Mouse (Mus musculus): Measurements from ENCODE around the gene Jmjd8. TPM values are rescaled to one million over a fixed set of nuclear protein-coding genes. Genes with fewer than 3 reads are reported as not detected.
A peak's percentile ranks its signal among the peaks of the same experiment; 100 is the strongest.
"Not testable (repeated sequence)": the region's sequence is repeated elsewhere in the genome, so short reads cannot be mapped to it uniquely, and the experiment has no call there.

Jmjd8 gene
- polyA plus RNA-seq, 1 experiment from 2014 or later = 47.2 TPM

GRCm38 (mm10) chr17:25867836-25868600 is 39.4 kb downstream of the Jmjd8 start:
- no peaks in the 10 kb centered on the region for H3K36me3 ChIP-seq
- peak overlapping the region; percentile 99 for H3K4me2 ChIP-seq
- H3K4me3 ChIP-seq = peak overlapping the region; percentile 87
- H3K4me1 ChIP-seq = peaks cover 17% of the 10 kb centered on the region
- 1% methylated on average over 42 of the region's 42 CpGs for WGBS
- peak; percentile 26; the same call in 1 of the 2 replicates for ATAC-seq (ENCODE audit: insufficient number of reproducible peaks, low FRiP score, low TSS enrichment, low read depth)
- H3K27ac ChIP-seq = peak overlapping the region; percentile 76; the same call in 1 of the 2 replicates
- no peaks in the 10 kb centered on the region for H3K9me3 ChIP-seq
- H3K27me3 ChIP-seq = no peaks in the 10 kb centered on the region
- H3K9ac ChIP-seq = peak overlapping the region; percentile 57

- H3K27ac ChIP-seq = peak within 1 kb of the TSS; percentile 76
- H3K9ac ChIP-seq = peak within 1 kb of the TSS; percentile 57
- WGBS = 1% methylated on average over 24 of the region's 24 CpGs
- no peaks in the 10 kb centered on the region for H3K36me3 ChIP-seq
- H3K27me3 ChIP-seq = no peaks in the 10 kb centered on the region
- peak within 1 kb of the TSS; percentile 87 for H3K4me3 ChIP-seq
- H3K4me2 ChIP-seq = peak within 1 kb of the TSS; percentile 99
- peaks cover 17% of the 10 kb centered on the region for H3K4me1 ChIP-seq
- peak; percentile 77 for ATAC-seq (ENCODE audit: insufficient number of reproducible peaks, low FRiP score, low TSS enrichment, low read depth)
- no peaks in the 10 kb centered on the region for H3K9me3 ChIP-seq
Measured at GRCm38 (mm10) chr17:25868601-25869191, 40.0 kb downstream of the Jmjd8 start, which contains the start of gene Mcrip2. Gene Mcrip2, minus strand, starts transcription at chr17:25868764.

GRCm38 (mm10) chr17:25869498-25869897 is 40.8 kb downstream of the Jmjd8 start:
- peaks cover 23% of the 10 kb centered on the region for H3K4me1 ChIP-seq
- H3K36me3 ChIP-seq = no peaks in the 10 kb centered on the region
- no peaks in the 10 kb centered on the region for H3K27me3 ChIP-seq
- no peak overlapping the region for H3K9ac ChIP-seq
- H3K4me3 ChIP-seq = no peak overlapping the region
- WGBS = 89% methylated on average over 8 of the region's 8 CpGs
- ATAC-seq (ENCODE audit: insufficient number of reproducible peaks, low FRiP score, low TSS enrichment, low read depth) = no peak
- no peaks in the 10 kb centered on the region for H3K9me3 ChIP-seq
- H3K27ac ChIP-seq = no peak overlapping the region
- H3K4me2 ChIP-seq = no peak overlapping the region

- no peak overlapping the region for H3K9ac ChIP-seq
- H3K9me3 ChIP-seq = no peaks in the 10 kb centered on the region
- peaks cover 25% of the 10 kb centered on the region for H3K4me1 ChIP-seq
- no peak overlapping the region for H3K4me3 ChIP-seq
- H3K4me2 ChIP-seq = no peak overlapping the region
- 85% methylated on average over 2 of the region's 2 CpGs for WGBS
- no peak for ATAC-seq (ENCODE audit: insufficient number of reproducible peaks, low FRiP score, low TSS enrichment, low read depth)
- H3K27me3 ChIP-seq = no peaks in the 10 kb centered on the region
- H3K36me3 ChIP-seq = no peaks in the 10 kb centered on the region
- no peak overlapping the region for H3K27ac ChIP-seq
Measured at GRCm38 (mm10) chr17:25869954-25870353, 41.3 kb downstream of the Jmjd8 start.

GRCm38 (mm10) chr17:25871566-25871965 is 42.9 kb downstream of the Jmjd8 start:
- ATAC-seq (ENCODE audit: insufficient number of reproducible peaks, low FRiP score, low TSS enrichment, low read depth); H3K4me3 ChIP-seq; H3K27me3 ChIP-seq; H3K4me2 ChIP-seq; H3K27ac ChIP-seq; H3K9ac ChIP-seq; H3K36me3 ChIP-seq; H3K9me3 ChIP-seq: not testable (repeated sequence)
- peaks cover 34% of the 10 kb centered on the region for H3K4me1 ChIP-seq

GRCm38 (mm10) chr17:25872676-25873075 is 44.0 kb downstream of the Jmjd8 start:
- Histone ChIP-seq H3K4me1 (peaks cover 36% of the 10 kb centered on the region), H3K9ac (no peak overlapping the region), H3K4me3 (no peak overlapping the region), H3K36me3 (peaks cover under 1% of the 10 kb centered on the region), H3K9me3 (no peaks in the 10 kb centered on the region), H3K27ac (no peak overlapping the region), H3K4me2 (no peak overlapping the region), H3K27me3 (no peaks in the 10 kb centered on the region)
- no peak for ATAC-seq (ENCODE audit: insufficient number of reproducible peaks, low FRiP score, low TSS enrichment, low read depth)
- WGBS = 78% methylated on average over 3 of the region's 3 CpGs

DNA sequence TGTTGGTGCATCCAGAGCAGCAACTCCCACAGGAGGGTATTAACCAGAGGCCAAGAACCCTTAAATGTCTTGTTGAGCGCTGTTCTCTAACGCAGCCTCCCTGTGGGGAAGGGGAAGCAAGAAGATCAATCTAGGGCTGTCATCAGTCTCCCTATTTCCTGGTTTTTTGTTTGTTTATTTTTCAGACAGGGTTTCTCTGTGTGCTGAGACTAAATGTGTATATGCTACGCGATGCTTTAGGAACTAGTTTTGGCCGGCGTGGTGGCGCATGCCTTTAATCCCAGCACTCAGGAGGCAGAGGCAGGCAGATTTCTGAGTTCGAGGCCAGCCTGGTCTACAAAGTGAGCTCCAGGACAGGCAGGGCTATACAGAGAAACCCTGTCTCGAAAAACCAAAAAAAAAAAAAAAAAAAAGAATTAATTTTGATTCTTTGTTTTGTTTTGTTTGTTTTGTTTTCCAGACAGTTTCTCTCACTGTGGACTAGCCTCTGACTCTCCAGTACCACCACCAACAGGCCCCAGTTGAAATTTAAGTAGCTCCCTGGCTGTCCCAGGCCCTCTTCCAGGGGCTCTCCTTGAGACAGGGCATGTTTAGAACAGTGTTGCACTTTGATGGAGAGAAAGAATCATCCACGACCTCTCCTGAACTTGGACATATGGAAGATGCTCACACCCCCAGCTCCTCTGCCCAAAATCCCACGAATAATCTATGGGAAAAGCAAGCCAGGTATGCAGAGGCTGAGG is 44.9 kb downstream of the Jmjd8 start:
- H3K9ac ChIP-seq = no peak overlapping the region
- peak overlapping the region; percentile 81; the same call in 1 of the 2 replicates for H3K4me3 ChIP-seq
- H3K9me3 ChIP-seq = no peaks in the 10 kb centered on the region
- 0 out of 2 replicates have a peak overlapping the region, but pooled peaks have one; percentile 94 for H3K27ac ChIP-seq
- ATAC-seq (ENCODE audit: insufficient number of reproducible peaks, low FRiP score, low TSS enrichment, low read depth) = no peak
- H3K4me1 ChIP-seq = peaks cover 30% of the 10 kb centered on the region
- peak overlapping the region; percentile 81 for H3K4me2 ChIP-seq
- no peaks in the 10 kb centered on the region for H3K27me3 ChIP-seq
- peaks cover 10% of the 10 kb centered on the region for H3K36me3 ChIP-seq
- WGBS = 79% methylated on average over 11 of the region's 11 CpGs

DNA sequence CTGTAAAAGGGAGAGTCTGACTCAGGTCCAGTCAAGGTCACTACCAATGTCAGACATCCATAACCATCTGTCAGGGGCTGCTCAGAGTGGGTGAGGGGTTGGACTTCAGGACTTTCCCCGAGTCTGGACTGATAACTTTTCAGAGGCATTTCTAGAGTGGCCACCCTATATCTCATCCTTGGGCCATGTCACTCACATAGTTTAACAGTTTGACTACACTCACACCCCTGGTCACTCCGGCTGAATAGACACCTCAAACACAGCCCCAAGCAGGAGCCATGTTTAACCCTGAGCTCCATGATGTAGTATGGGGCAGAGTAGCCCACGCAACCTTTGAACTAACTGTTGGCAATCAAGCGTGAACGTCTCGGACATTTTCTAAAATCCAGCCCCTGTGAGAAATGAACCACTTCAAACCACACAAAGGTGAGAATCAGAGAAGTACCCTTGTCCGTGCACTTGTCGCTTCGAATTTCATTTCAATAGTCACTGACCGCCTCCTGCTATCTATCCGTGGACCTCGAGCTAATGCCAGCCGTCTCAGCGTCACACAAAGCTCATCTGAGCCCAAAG is 45.6 kb downstream of the Jmjd8 start:
- peak overlapping the region; percentile 81 for H3K4me2 ChIP-seq
- 6% methylated on average over 14 of the region's 14 CpGs for WGBS
- no peak for ATAC-seq (ENCODE audit: insufficient number of reproducible peaks, low FRiP score, low TSS enrichment, low read depth)

DNA sequence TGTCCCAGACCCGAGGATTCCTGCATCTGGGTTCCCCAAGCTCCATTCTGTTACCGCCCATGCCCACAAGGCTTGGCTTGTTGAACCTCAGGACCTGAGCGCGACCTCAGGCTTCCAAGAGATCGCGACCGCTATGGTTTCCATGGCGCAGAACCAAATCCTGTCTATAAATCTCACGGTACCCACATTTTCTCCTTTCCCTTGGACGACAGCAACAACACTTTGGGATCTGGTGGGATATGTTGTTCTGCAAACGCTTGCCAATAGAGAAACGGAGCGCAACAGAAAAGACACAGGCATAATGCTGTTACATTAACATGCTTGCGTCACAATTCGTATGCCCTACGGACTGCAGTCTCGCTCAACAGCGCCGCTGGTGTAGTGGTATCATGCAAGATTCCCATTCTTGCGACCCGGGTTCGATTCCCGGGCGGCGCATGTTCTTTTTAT is 46.1 kb downstream of the Jmjd8 start, which contains the start of gene Mettl26:
Gene Mettl26, plus strand, starts transcription at position 354 of the 450 bp plus-strand sequence.
- peak within 1 kb of the TSS; percentile 94 for H3K27ac ChIP-seq
- H3K36me3 ChIP-seq = peaks cover 18% of the 10 kb centered on the region
- H3K4me1 ChIP-seq = peaks cover 27% of the 10 kb centered on the region
- H3K4me2 ChIP-seq = peak within 1 kb of the TSS; percentile 81
- H3K9ac ChIP-seq = peak within 1 kb of the TSS; percentile 79
- no peaks in the 10 kb centered on the region for H3K27me3 ChIP-seq
- peak; percentile 77 for ATAC-seq (ENCODE audit: insufficient number of reproducible peaks, low FRiP score, low TSS enrichment, low read depth)
- H3K9me3 ChIP-seq = no peaks in the 10 kb centered on the region
- peak within 1 kb of the TSS; percentile 81 for H3K4me3 ChIP-seq
- WGBS = under 1% methylated on average over 25 of the region's 25 CpGs

More for the DNA sequence above, 45.6 kb downstream of the Jmjd8 start:
- Histone ChIP-seq H3K4me3 (peak overlapping the region; percentile 81), H3K9me3 (no peaks in the 10 kb centered on the region), H3K36me3 (peaks cover 16% of the 10 kb centered on the region), H3K27me3 (no peaks in the 10 kb centered on the region), H3K4me1 (peaks cover 24% of the 10 kb centered on the region), H3K9ac (peak overlapping the region; percentile 79), H3K27ac (peak overlapping the region; percentile 94)

DNA sequence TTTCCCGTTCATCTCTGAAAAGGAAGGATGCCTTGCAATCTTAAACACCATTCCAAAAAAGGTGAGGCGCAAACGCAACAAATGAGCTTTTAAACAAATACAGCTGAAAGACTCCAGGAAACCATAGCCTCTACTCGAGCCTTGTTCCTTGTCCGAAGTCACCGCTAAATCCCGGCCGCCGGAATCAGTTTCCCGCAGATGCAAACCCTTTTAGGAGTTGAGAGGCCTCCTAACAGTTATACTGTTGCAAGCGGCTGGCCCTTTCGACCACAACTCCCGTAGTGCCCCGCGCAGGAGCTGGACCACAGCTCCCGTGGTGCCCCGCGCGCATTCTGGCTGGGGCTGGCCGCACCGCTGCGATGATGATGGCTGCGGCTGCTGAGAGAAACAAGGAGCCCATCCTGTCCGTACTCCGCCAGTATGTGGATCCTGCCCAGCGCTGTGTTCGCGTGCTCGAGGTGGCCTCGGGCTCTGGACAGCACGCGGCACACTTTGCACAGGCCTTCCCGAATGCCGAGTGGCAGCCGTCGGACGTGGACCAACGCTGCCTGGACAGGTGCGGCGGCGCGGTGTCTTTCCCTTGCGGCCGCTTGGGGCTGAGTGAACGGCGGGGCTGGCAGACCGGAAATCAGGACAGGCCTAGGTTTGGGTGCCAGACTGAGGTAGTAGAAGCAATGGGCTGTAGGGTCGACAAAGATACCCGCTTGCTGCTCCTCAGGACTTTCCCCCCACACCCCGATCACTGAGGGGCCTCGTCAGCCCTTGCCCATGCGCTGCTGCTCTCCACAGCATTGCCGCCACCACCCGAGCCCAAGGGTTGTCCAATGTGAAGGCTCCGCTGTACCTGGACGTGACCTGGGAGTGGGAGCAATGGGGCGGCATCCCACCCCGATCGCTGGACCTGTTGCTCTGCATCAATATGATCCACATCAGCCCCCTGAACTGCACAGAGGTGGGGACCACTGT is 46.8 kb downstream of the Jmjd8 start:
- Histone ChIP-seq H3K27ac (peak overlapping the region; percentile 94), H3K4me1 (peaks cover 34% of the 10 kb centered on the region), H3K9ac (peak overlapping the region; percentile 79), H3K9me3 (no peaks in the 10 kb centered on the region), H3K27me3 (no peaks in the 10 kb centered on the region), H3K4me2 (peak overlapping the region; percentile 81), H3K36me3 (peaks cover 18% of the 10 kb centered on the region), H3K4me3 (peak overlapping the region; percentile 81)
- peak; percentile 90 for ATAC-seq (ENCODE audit: insufficient number of reproducible peaks, low FRiP score, low TSS enrichment, low read depth)
- WGBS = under 1% methylated on average over 59 of the region's 59 CpGs
